Mouse (Mus musculus): ENCODE measurements around the gene Sik2. TPM values are rescaled to one million over a fixed set of nuclear protein-coding genes. Genes with fewer than 3 reads are reported as not detected.
A peak's percentile ranks its signal among the peaks of the same experiment; 100 is the strongest.

Gene Sik2
- polyA plus RNA-seq, 1 experiment from 2014 or later: 9.2 TPM

DNA sequence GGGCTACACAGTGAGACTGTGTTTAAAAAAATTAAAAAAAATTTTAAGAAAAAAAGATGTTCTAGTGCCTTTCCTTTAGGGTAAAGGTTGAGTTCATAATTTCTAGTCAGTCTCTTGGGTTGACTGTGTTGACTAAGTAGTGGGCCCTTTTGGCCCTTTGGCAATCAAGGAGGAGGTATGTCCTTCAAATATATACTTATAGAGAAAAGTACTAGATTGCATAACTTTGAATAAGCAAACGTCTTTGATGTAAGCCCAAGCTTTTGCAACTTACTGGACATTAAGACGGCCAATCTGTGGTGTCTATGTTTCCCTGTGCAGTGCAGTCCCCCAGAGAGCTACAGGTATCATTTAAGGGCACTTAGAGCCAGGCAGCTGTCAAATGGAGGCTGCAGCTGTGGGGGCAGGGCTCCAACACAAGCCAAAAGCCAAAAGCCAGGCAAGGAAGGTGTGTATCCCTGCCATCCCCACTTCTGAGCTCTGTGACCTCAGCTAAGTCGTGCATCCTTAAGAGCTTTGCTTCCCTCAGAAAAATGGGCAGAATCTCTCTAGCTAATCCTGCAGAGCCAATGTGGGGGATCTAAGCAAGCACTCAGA, 118.3 kb downstream of the Sik2 start:
- Histone ChIP-seq H3K4me1 (replicated peaks; ENCODE audit: control insufficient read depth, insufficient read depth, low read length) (0 out of 2 replicates have a peak, but pooled peaks cover 4% of the 10 kb centered on the region), H3K9ac (ENCODE audit: low read depth, low read length) (no peak overlapping the region), H3K4me3 (ENCODE audit: low read depth, low read length) (no peak overlapping the region), H3K27ac (ENCODE audit: low read depth, low read length) (no peak overlapping the region), H3K36me3 (ENCODE audit: control insufficient read depth, insufficient read depth) (peaks cover 46% of the 10 kb centered on the region), H3K4me2 (replicated peaks; ENCODE audit: low read depth) (no peak overlapping the region), H3K27me3 (replicated peaks; ENCODE audit: control insufficient read depth, insufficient read depth, low read length) (no peaks in the 10 kb centered on the region), H3K9me3 (ENCODE audit: control insufficient read depth) (no peaks in the 10 kb centered on the region)
- 71% methylated on average over 3 of the region's 3 CpGs for WGBS
- TF ChIP-seq CTCF (IDR thresholded peaks at IDR 0.05; ENCODE audit: low read depth): no peak
- no peak for ATAC-seq

- no peak overlapping the region for H3K27ac ChIP-seq (ENCODE audit: low read depth, low read length)
- H3K9me3 ChIP-seq (ENCODE audit: control insufficient read depth): no peaks in the 10 kb centered on the region
- peaks cover 40% of the 10 kb centered on the region for H3K36me3 ChIP-seq (ENCODE audit: control insufficient read depth, insufficient read depth)
- H3K4me1 ChIP-seq (replicated peaks; ENCODE audit: control insufficient read depth, insufficient read depth, low read length): 0 out of 2 replicates have a peak, but pooled peaks cover 4% of the 10 kb centered on the region
- no peak overlapping the region for H3K4me3 ChIP-seq (ENCODE audit: low read depth, low read length)
- no peak for ATAC-seq
- 80% methylated on average over 4 of the region's 4 CpGs for WGBS
- H3K27me3 ChIP-seq (replicated peaks; ENCODE audit: control insufficient read depth, insufficient read depth, low read length): no peaks in the 10 kb centered on the region
- no peak overlapping the region for H3K9ac ChIP-seq (ENCODE audit: low read depth, low read length)
- TF ChIP-seq CTCF (IDR thresholded peaks at IDR 0.05; ENCODE audit: low read depth): no peak
- no peak overlapping the region for H3K4me2 ChIP-seq (replicated peaks; ENCODE audit: low read depth)
These were observed 118.9 kb downstream of the Sik2 start for GRCm38 (mm10) chr9:50889964-50890363.

GRCm38 (mm10) chr9:50889211-50889610, 119.7 kb downstream of the Sik2 start:
- no peak for ATAC-seq

GRCm38 (mm10) chr9:50887351-50887750, 121.5 kb downstream of the Sik2 start:
- Histone ChIP-seq H3K4me3 (ENCODE audit: low read depth, low read length) (no peak overlapping the region), H3K9me3 (ENCODE audit: control insufficient read depth) (no peaks in the 10 kb centered on the region), H3K27me3 (replicated peaks; ENCODE audit: control insufficient read depth, insufficient read depth, low read length) (no peaks in the 10 kb centered on the region), H3K9ac (ENCODE audit: low read depth, low read length) (no peak overlapping the region), H3K27ac (ENCODE audit: low read depth, low read length) (no peak overlapping the region), H3K4me1 (replicated peaks; ENCODE audit: control insufficient read depth, insufficient read depth, low read length) (0 out of 2 replicates have a peak, but pooled peaks cover 4% of the 10 kb centered on the region), H3K4me2 (replicated peaks; ENCODE audit: low read depth) (no peak overlapping the region), H3K36me3 (ENCODE audit: control insufficient read depth, insufficient read depth) (peaks cover 19% of the 10 kb centered on the region; the same call in 1 of the 2 replicates)
- 38% methylated on average over 4 of the region's 4 CpGs for WGBS
- no peak for TF ChIP-seq CTCF (IDR thresholded peaks at IDR 0.05; ENCODE audit: low read depth)
- no peak for ATAC-seq

More at GRCm38 (mm10) chr9:50889211-50889610, 119.7 kb downstream of the Sik2 start:
- WGBS: 42% methylated on average over 6 of the region's 6 CpGs
- Histone ChIP-seq H3K4me3 (ENCODE audit: low read depth, low read length) (no peak overlapping the region), H3K27ac (ENCODE audit: low read depth, low read length) (no peak overlapping the region), H3K4me2 (replicated peaks; ENCODE audit: low read depth) (no peak overlapping the region), H3K36me3 (ENCODE audit: control insufficient read depth, insufficient read depth) (peaks cover 35% of the 10 kb centered on the region), H3K27me3 (replicated peaks; ENCODE audit: control insufficient read depth, insufficient read depth, low read length) (no peaks in the 10 kb centered on the region), H3K9ac (ENCODE audit: low read depth, low read length) (no peak overlapping the region), H3K4me1 (replicated peaks; ENCODE audit: control insufficient read depth, insufficient read depth, low read length) (0 out of 2 replicates have a peak, but pooled peaks cover 4% of the 10 kb centered on the region), H3K9me3 (ENCODE audit: control insufficient read depth) (no peaks in the 10 kb centered on the region)
- no peak for TF ChIP-seq CTCF (IDR thresholded peaks at IDR 0.05; ENCODE audit: low read depth)

- Histone ChIP-seq H3K36me3 (ENCODE audit: control insufficient read depth, insufficient read depth) (peaks cover 18% of the 10 kb centered on the region; the same call in 1 of the 2 replicates), H3K9me3 (ENCODE audit: control insufficient read depth) (no peaks in the 10 kb centered on the region), H3K4me2 (replicated peaks; ENCODE audit: low read depth) (no peak overlapping the region), H3K27me3 (replicated peaks; ENCODE audit: control insufficient read depth, insufficient read depth, low read length) (no peaks in the 10 kb centered on the region), H3K4me1 (replicated peaks; ENCODE audit: control insufficient read depth, insufficient read depth, low read length) (0 out of 2 replicates have a peak, but pooled peaks cover 4% of the 10 kb centered on the region), H3K9ac (ENCODE audit: low read depth, low read length) (no peak overlapping the region), H3K27ac (ENCODE audit: low read depth, low read length) (0 out of 2 replicates have a peak overlapping the region, but pooled peaks have one; percentile 41), H3K4me3 (ENCODE audit: low read depth, low read length) (no peak overlapping the region)
- 71% methylated on average over 1 of the region's 1 CpGs for WGBS
- TF ChIP-seq CTCF (IDR thresholded peaks at IDR 0.05; ENCODE audit: low read depth): no peak
- ATAC-seq: no peak; the same call in 1 of the 2 replicates
These were observed 122.0 kb downstream of the Sik2 start for GRCm38 (mm10) chr9:50886870-50887269.

- Histone ChIP-seq H3K27ac (ENCODE audit: low read depth, low read length) (peak overlapping the region; percentile 77; the same call in 1 of the 2 replicates), H3K36me3 (ENCODE audit: control insufficient read depth, insufficient read depth) (peaks cover 18% of the 10 kb centered on the region), H3K4me2 (replicated peaks; ENCODE audit: low read depth) (no peak overlapping the region; the same call in 1 of the 2 replicates), H3K27me3 (replicated peaks; ENCODE audit: control insufficient read depth, insufficient read depth, low read length) (no peaks in the 10 kb centered on the region), H3K4me1 (replicated peaks; ENCODE audit: control insufficient read depth, insufficient read depth, low read length) (0 out of 2 replicates have a peak, but pooled peaks cover 4% of the 10 kb centered on the region), H3K9me3 (ENCODE audit: control insufficient read depth) (no peaks in the 10 kb centered on the region), H3K4me3 (ENCODE audit: low read depth, low read length) (no peak overlapping the region), H3K9ac (ENCODE audit: low read depth, low read length) (no peak overlapping the region)
- no peak for TF ChIP-seq CTCF (IDR thresholded peaks at IDR 0.05; ENCODE audit: low read depth)
- ATAC-seq: no peak
- 24% methylated on average over 1 of the region's 1 CpGs for WGBS
These were observed 123.3 kb downstream of the Sik2 start for GRCm38 (mm10) chr9:50885600-50885987.
